Mouse (Mus musculus) myocyte (in vitro differentiated cells): ENCODE data around the gene Ampd3. TPM values are rescaled to one million over a fixed set of nuclear protein-coding genes. Genes with fewer than 3 reads are reported as not detected.
A peak's percentile ranks its signal among the peaks of the same experiment; 100 is the strongest.

ENCODE experiments used
- H3K27me3 ChIP-seq: one replicate; pipeline ENCODE4 v1.6.1; 2011; ENCODE audit not compliant: control insufficient read depth, insufficient read depth, insufficient read length
- H3K36me3 ChIP-seq: one replicate; pipeline ENCODE4 v1.6.1; 2011; ENCODE audit not compliant: control insufficient read depth, insufficient read depth
- H3K4me2 ChIP-seq: one replicate; pipeline ENCODE4 v1.6.1; 2011; ENCODE audit warnings: low read depth, control low read depth
- H3K4me3 ChIP-seq: one replicate; pipeline ENCODE4 v1.5.1; 2011; ENCODE audit warnings: mild to moderate bottlenecking, control low read depth, moderate library complexity
- H3K79me2 ChIP-seq: one replicate; pipeline ENCODE4 v1.6.1; 2011; ENCODE audit not compliant: control insufficient read depth, insufficient read depth
- H3ac ChIP-seq: one replicate; pipeline ENCODE4 v1.6.1; 2011; ENCODE audit not compliant: control insufficient read depth, insufficient read length
- CEBPB ChIP-seq: IDR thresholded peaks from 2 replicates; pipeline ENCODE4 v1.6.1; 2011; ENCODE audit warnings: mild to moderate bottlenecking, moderate library complexity; ENCODE audit not compliant: poor library complexity, insufficient read depth, severe bottlenecking
- E2F4 ChIP-seq: IDR thresholded peaks from one replicate; pipeline ENCODE4 v1.6.1; 2011; ENCODE audit warnings: mild to moderate bottlenecking, control low read depth, moderate library complexity; ENCODE audit not compliant: insufficient read depth
- MAX ChIP-seq: IDR thresholded peaks from one replicate; pipeline ENCODE4 v1.6.1; 2011; ENCODE audit warnings: low read depth, mild to moderate bottlenecking, control low read depth
- MYOD1 ChIP-seq, 3 experiments: IDR thresholded peaks; one replicate each; pipeline ENCODE4 v1.6.1; 2011; ENCODE audit warnings: control low read depth in 2 of 3, low read depth in 2 of 3, mild to moderate bottlenecking in 2 of 3, moderate library complexity in 1 of 3; ENCODE audit not compliant: insufficient read length in 2 of 3, control insufficient read depth in 1 of 3
- MYOG ChIP-seq, 3 experiments: IDR thresholded peaks; one replicate each; pipeline ENCODE4 v1.6.1; 2011; ENCODE audit warnings: control low read depth in 2 of 3, low read depth in 2 of 3, mild to moderate bottlenecking in 2 of 3; ENCODE audit not compliant: insufficient read length in 2 of 3, control insufficient read depth in 1 of 3, insufficient read depth in 1 of 3
- POLR2A ChIP-seq: IDR thresholded peaks from one replicate; pipeline ENCODE4 v1.6.1; 2011; ENCODE audit warnings: low read depth, mild to moderate bottlenecking, control low read depth, moderate library complexity; ENCODE audit not compliant: insufficient read length
- POLR2AphosphoS2 ChIP-seq: IDR thresholded peaks from one replicate; pipeline ENCODE4 v1.6.1; 2011; ENCODE audit warnings: low read depth, control low read depth; ENCODE audit not compliant: insufficient read length
- REST ChIP-seq: IDR thresholded peaks from one replicate; pipeline ENCODE4 v1.6.1; 2011; ENCODE audit warnings: mild to moderate bottlenecking, control low read depth, moderate library complexity; ENCODE audit not compliant: insufficient read depth, insufficient read length
- SRF ChIP-seq: IDR thresholded peaks from one replicate; pipeline ENCODE4 v1.6.1; 2011; ENCODE audit warnings: low read depth; ENCODE audit not compliant: control insufficient read depth, insufficient read length
- TCF12 ChIP-seq: IDR thresholded peaks from one replicate; pipeline ENCODE4 v1.6.1; 2011; ENCODE audit warnings: mild to moderate bottlenecking, control low read depth; ENCODE audit not compliant: poor library complexity, insufficient read depth, severe bottlenecking
- TCF3 ChIP-seq: IDR thresholded peaks from one replicate; pipeline ENCODE4 v1.6.1; 2011; ENCODE audit warnings: low read depth, control low read depth; ENCODE audit not compliant: insufficient read length
- USF1 ChIP-seq: IDR thresholded peaks from one replicate; pipeline ENCODE4 v1.6.1; 2011; ENCODE audit warnings: low read depth, mild to moderate bottlenecking, control low read depth, moderate library complexity
- polyA plus RNA-seq: library from polyadenylated mRNA; unstranded; fragments of >200 nt; fragmentation: generic; extraction: Trizol; gene quantifications from one replicate; pipeline ENCODE4 v1.2.1, GENCODE M21; 2012; ENCODE audit warnings: missing spikeins

Gene Ampd3
- polyA plus RNA-seq, 1 experiment = 8.2 TPM

DNA sequence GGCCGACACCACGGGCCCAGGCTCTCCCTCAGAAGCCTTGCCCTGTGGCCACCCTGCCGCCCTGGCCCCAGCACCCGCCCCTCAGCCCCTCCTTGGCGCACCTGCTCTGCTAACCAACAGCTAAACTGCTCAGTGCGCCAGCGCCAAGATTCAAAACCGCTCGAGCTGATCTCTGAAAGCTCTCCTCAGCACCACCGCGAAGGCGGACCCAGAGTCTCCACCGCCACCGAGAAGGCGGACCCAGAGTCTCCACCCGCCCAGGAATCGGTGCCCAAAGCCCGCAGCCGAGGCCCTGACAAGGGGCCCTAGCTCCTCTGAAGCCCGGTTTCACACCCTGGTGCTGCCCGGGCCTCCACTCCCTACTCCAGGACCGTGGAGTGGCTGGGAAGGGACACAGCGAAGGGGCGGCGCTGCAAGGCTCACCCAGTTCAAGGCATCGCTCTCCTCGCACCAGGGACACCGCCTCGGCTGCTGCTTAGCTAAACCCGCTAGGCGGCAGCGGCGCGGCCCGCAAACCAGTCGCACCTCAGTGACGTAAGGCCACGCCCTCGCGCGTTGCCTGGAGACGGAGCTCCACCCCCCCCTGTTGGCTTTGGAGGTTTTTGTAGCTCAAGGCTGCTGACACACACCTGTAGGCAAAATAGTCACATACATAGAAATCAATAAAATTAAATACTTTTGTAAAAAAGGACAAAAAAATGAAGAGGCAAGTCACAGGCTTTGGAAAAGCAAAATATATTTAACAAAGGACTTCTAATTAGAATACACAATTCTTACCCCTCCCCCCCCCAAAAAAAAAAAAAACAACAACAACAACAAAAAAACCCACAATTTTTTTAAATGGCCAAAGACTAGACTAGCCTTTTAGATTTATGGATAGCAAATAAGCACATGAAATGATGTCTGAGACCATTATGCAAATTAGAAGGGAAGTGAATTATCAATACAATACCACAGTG lies 76.2 kb downstream of the Ampd3 start, which contains the start of gene Rnf141:
TSS of gene Rnf141 (minus strand) at position 542 of the 959 bp plus-strand sequence.
- Histone ChIP-seq H3K27me3 (no peaks in the 10 kb centered on the region), H3K79me2 (peaks cover 12% of the 10 kb centered on the region), H3K36me3 (no peaks in the 10 kb centered on the region), H3ac (peak within 1 kb of the TSS; percentile 0), H3K4me3 (peak within 1 kb of the TSS; percentile 53), H3K4me2 (peak within 1 kb of the TSS; percentile 94)
- TF ChIP-seq POLR2AphosphoS2 = peak; percentile 95
- TF ChIP-seq TCF12 = no peak
- no peak for TF ChIP-seq REST
- peak; percentile 67 for TF ChIP-seq SRF
- peak; percentile 86 for TF ChIP-seq E2F4
- TF ChIP-seq MAX = no peak
- peak in 2 of 3 experiments; percentile 3 to 37 for TF ChIP-seq MYOG (IDR thresholded peaks at IDR 0.05; ENCODE audit: control insufficient read depth in 1 of 3, insufficient read depth in 1 of 3, insufficient read length in 2 of 3, low read depth in 2 of 3)
- TF ChIP-seq POLR2A = peak; percentile 94
- peak in 2 of 3 experiments; percentile 15 to 52 for TF ChIP-seq MYOD1 (IDR thresholded peaks at IDR 0.05; ENCODE audit: control insufficient read depth in 1 of 3, insufficient read length in 2 of 3, low read depth in 2 of 3)

DNA sequence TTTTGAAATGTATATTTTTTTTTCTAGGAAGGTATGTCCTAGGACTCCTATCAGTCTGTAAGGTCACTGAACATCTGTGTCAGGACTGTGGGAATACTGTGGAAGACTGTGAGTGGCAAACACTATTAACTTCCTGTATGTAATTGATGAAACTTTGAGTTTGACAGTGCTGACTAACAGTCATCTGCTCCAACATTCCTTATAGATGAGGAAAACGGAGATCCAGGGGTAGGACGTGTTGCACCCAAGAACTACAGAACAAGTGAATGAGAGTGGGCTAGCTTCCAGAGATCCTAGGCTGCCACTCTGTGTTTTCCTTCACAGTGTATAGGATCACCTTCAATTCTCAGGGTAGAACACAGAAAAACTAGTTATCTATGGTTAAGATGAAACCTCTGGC lies 79.3 kb downstream of the Ampd3 start:
- Histone ChIP-seq H3K4me3 (no peak overlapping the region), H3K27me3 (peaks cover 7% of the 10 kb centered on the region), H3ac (no peak overlapping the region), H3K79me2 (peaks cover 9% of the 10 kb centered on the region), H3K36me3 (no peaks in the 10 kb centered on the region), H3K4me2 (no peak overlapping the region)
- TF ChIP-seq SRF = no peak
- no peak for TF ChIP-seq TCF3
- no peak for TF ChIP-seq CEBPB
- no peak for TF ChIP-seq E2F4
- no peak for TF ChIP-seq MAX
- TF ChIP-seq TCF12 = no peak
- TF ChIP-seq MYOD1 (IDR thresholded peaks at IDR 0.05; ENCODE audit: control insufficient read depth in 1 of 3, insufficient read length in 2 of 3, low read depth in 2 of 3) = no peak
- TF ChIP-seq POLR2A = no peak
- TF ChIP-seq USF1 = no peak
- no peak for TF ChIP-seq REST

DNA sequence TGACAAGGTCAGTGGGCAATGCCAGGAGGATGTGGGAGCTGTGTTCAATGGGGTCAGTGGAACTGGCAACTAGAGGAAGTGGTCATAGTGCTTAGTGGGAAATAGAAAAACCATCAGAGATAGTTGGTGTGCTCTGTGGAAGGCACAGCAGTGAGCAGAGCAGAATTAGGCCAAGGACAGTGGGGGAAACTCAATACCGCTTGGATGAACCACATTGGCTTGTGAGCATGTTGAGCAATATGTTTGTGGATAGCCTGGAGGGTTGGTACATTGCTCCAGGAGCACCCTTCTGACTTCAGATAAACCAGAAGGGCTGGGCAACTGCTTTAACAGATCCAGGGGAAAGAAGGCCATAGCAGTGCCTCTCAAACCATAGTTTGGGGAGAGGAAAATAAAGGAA lies 80.4 kb downstream of the Ampd3 start:
- no peak overlapping the region for H3ac ChIP-seq
- H3K4me2 ChIP-seq = no peak overlapping the region
- peaks cover 7% of the 10 kb centered on the region for H3K27me3 ChIP-seq
- H3K36me3 ChIP-seq = no peaks in the 10 kb centered on the region
- no peak for TF ChIP-seq USF1
- TF ChIP-seq MYOD1 (IDR thresholded peaks at IDR 0.05; ENCODE audit: control insufficient read depth in 1 of 3, insufficient read length in 2 of 3, low read depth in 2 of 3) = no peak
- no peak for TF ChIP-seq POLR2AphosphoS2
- no peak for TF ChIP-seq TCF3
- 0 out of 2 replicates have a peak, but pooled peaks have one; percentile 24 for TF ChIP-seq CEBPB
- no peak for TF ChIP-seq SRF
- peaks cover under 1% of the 10 kb centered on the region for H3K79me2 ChIP-seq
- no peak overlapping the region for H3K4me3 ChIP-seq

DNA sequence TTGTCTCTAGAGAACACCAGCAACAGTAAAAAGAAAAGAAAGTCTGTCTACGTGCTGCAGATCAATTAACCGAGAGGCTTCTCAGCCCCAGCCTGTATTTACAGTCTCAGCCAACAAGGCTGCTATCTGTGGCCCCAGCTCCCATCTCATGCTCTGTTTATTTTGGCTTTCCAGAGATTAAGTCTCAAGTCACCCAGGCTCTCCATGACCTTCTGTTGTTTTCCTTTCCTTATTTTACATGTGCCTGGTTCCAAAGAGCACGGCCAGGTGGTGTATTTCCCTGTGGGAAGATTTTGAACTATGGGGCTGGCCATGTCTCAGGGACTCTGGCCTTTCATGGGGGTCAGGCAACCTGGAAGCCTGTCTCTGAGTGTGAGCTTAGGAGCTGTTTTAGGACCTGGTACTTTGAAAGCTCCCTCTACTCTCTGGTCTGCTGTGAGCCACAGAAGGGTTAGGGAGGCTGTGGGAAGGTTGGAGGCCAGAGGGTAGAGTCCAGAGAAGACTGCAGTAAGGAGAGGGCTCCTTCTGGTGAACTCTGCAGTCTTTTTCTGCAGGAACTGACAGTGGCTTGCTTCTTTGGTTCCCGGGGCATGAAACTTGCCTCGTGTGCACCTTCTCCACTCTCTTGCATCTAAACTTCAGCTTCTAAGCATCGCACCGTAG lies 83.7 kb downstream of the Ampd3 start:
- Histone ChIP-seq H3K4me3 (no peak overlapping the region), H3K79me2 (no peaks in the 10 kb centered on the region), H3ac (no peak overlapping the region), H3K27me3 (peaks cover 7% of the 10 kb centered on the region), H3K36me3 (no peaks in the 10 kb centered on the region), H3K4me2 (no peak overlapping the region)
- TF ChIP-seq USF1 (no peak), MYOD1 (IDR thresholded peaks at IDR 0.05; ENCODE audit: control insufficient read depth in 1 of 3, insufficient read length in 2 of 3, low read depth in 2 of 3) (no peak), MAX (no peak), TCF3 (no peak), SRF (no peak)
